Mouse (Mus musculus) embryonic fibroblast, embryonic 13.5 days (primary cell): ENCODE measurements around the gene Btn1a1. TPM values are rescaled to one million over a fixed set of nuclear protein-coding genes. Genes with fewer than 3 reads are reported as not detected.
A peak's percentile ranks its signal among the peaks of the same experiment; 100 is the strongest.

Experiments used
- H3K27ac ChIP-seq: 2 replicates; pipeline ENCODE4 v1.5.1; 2012; ENCODE audit warnings: low read length, control low read depth, inconsistent platforms; ENCODE audit not compliant: insufficient read depth
- H3K4me1 ChIP-seq: 2 replicates; pipeline ENCODE4 v1.6.1; 2011; ENCODE audit warnings: low read length; ENCODE audit not compliant: control insufficient read depth, insufficient read depth
- H3K4me3 ChIP-seq: 2 replicates; pipeline ENCODE4 v1.5.1; 2011; ENCODE audit warnings: mild to moderate bottlenecking, control low read depth, low read length; ENCODE audit not compliant: insufficient read depth
- CTCF ChIP-seq: IDR thresholded peaks from 2 replicates; pipeline ENCODE4 v1.5.1; 2011; ENCODE audit warnings: mild to moderate bottlenecking, control low read depth, low read length, moderate library complexity, borderline replicate concordance; ENCODE audit not compliant: insufficient read depth
- POLR2A ChIP-seq: IDR thresholded peaks from 2 replicates; pipeline ENCODE4 v1.6.1; 2011; ENCODE audit warnings: low read depth, mild to moderate bottlenecking, control low read depth, low read length, moderate library complexity
- polyA plus RNA-seq: library from polyadenylated mRNA; stranded (reverse); fragments of >200 nt; gene quantifications from 2 replicates; pipeline ENCODE4 v1.2.4, GENCODE M21; 2011; ENCODE audit warnings: low read depth; ENCODE audit not compliant: missing spikeins, insufficient read length

The Btn1a1 gene
- polyA plus RNA-seq, result not detected in 2 replicates

DNA sequence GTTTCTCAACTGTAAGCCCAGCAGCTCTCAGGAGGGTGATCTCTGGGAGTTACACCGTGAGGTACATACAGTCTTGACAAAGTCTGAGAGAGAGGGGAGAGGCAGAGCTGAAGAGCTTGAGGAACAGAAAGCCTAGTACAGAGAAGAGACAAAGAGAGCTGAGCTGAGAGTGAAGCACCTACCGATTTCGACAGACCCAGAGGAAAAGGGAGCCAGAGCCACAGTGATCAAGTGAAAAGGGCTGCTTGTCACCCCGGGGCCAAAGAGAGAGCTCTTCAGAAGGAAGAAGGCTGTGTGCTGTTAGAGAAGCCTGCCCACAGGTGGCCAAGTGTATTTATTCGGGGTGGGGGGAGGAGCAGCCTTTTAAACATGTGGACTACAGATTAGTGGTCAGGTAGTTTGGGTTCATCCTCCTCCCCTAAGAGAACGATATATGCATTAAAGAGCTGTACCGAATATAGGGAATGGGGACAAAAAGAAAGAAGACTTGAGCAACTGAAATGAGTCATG is at the start of gene Btn1a1:
TSS of gene Btn1a1 (minus strand) at position 302 of the 510 bp plus-strand sequence.
- TF ChIP-seq CTCF (no peak), POLR2A (no peak)
- H3K4me3 ChIP-seq, result peak within 1 kb of the TSS; percentile 74
- no peak within 1 kb of the TSS for H3K27ac ChIP-seq
- H3K4me1 ChIP-seq, result peaks cover 2% of the 10 kb centered on the region; the same call in 1 of the 2 replicates

DNA sequence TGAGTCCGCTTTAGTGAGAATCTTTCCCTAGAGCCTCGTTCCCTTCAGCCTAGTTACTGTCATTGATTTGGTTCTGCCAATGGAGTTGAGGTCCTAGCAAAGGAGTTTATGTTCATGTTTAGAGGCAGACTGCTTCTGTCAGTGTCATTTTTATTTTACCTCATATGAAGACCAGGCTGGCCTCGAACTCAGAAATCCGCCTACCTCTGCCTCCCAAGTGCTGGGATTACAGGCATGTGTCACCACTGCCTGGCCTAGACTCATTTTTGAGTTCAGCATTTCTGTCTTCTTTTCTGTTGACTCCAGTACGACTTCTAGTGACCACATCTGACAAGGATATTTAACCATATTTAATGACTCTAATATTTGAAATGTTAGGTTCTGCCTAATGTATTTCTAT is 49.6 kb upstream of the Btn1a1 start:
- no peaks in the 10 kb centered on the region for H3K4me1 ChIP-seq
- H3K27ac ChIP-seq, result no peak overlapping the region
- no peak overlapping the region for H3K4me3 ChIP-seq
- no peak for TF ChIP-seq POLR2A
- TF ChIP-seq CTCF, result no peak

DNA sequence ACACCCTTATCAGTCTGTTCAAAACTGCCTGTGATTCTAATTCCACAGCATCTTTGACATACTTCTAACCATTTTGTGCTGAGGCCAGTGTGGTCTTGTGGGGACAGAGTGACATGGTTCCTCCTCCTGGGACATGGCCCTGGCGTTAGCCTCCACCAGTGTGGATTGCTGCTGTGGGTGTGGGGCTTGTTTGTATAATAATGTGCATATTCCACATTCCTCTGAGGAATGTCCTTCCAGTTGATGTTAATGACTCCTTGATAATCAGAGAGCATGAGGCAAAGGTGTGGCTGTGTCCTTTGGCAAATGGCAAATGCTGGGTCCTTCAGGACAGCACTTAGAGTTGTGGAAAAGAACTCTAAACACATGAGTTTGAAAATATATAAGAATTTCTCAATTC is 47.8 kb upstream of the Btn1a1 start:
- Histone ChIP-seq H3K4me1 (no peaks in the 10 kb centered on the region), H3K27ac (no peak overlapping the region), H3K4me3 (no peak overlapping the region)
- TF ChIP-seq CTCF (no peak), POLR2A (no peak)

DNA sequence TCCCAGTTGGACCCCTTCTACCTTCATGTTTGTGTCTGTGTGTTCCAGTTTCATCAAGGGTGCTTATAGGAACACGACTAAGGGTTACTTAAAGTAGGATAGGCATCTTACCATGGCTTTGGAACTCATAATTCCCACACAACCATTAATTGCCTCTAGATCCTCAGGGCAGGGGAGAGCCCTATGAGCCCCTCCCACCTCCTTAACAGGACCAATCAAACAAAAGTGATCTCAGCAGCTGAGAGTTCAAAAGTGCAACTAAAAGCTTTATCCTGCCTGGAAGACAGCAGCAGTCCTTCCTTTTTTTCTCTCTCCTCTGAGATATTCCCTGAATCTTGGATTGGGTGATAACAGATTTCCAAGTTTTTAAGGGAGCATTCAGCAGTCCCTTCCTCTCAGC is 44.4 kb upstream of the Btn1a1 start:
- H3K4me1 ChIP-seq, result no peaks in the 10 kb centered on the region
- H3K27ac ChIP-seq, result no peak overlapping the region
- no peak overlapping the region for H3K4me3 ChIP-seq
- TF ChIP-seq POLR2A (no peak), CTCF (no peak)

DNA sequence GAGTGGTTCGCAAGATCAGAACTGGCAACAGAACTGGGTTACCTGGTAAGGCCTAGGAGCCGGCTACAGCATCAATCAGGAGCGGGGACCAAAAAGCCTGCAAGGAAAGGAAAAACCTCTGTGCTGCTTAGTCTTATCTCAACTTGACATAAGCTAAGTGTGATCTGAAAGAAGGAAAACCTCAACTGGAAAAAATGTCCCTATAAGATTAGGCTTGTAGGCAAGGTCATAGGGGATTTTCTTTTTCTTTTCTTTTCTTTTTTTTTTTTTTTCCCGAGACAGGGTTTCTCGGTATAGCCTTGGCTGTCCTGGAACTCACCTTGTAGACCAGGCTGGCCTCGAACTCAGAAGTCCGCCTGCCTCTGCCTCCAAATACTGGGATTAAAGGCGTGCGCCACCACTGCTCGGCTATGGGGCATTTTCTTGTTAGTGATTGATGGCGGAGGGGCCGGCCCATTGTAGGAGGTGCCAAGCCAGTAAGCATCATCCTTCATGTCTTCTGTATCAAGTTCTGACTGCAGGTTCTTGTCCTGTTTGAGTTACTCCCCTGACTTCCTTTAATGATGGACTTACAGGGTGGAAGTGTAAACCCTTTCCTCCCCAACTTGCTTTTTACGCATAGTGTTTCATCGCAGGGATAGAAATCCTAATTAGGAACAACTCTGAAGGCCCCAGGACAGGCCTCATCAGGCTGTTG is 41.3 kb upstream of the Btn1a1 start:
- no peak overlapping the region for H3K27ac ChIP-seq
- no peaks in the 10 kb centered on the region; the same call in 1 of the 2 replicates for H3K4me1 ChIP-seq
- no peak for TF ChIP-seq CTCF
- no peak for TF ChIP-seq POLR2A
- H3K4me3 ChIP-seq, result no peak overlapping the region; the same call in 1 of the 2 replicates

DNA sequence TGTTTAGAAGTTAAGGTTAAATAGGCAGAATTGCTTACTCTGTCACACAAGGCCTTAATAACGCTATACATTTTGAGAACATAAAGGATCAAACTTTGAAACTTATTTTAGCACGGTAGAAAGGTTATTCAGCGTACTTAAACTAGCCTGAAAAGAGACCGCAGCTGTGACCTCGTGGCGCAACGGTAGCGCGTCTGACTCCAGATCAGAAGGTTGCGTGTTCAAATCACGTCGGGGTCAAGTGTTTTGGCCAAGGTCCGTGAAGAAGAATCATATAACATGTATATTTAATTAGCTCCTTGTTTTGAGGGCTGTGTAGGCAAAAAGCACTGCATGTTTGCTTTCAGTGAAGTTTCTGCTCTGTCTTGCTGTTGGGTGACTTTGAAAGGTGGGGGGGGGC is 40.6 kb upstream of the Btn1a1 start:
- H3K4me3 ChIP-seq, result no peak overlapping the region; the same call in 1 of the 2 replicates
- no peak overlapping the region for H3K27ac ChIP-seq
- no peaks in the 10 kb centered on the region; the same call in 1 of the 2 replicates for H3K4me1 ChIP-seq
- TF ChIP-seq POLR2A (no peak), CTCF (no peak)

DNA sequence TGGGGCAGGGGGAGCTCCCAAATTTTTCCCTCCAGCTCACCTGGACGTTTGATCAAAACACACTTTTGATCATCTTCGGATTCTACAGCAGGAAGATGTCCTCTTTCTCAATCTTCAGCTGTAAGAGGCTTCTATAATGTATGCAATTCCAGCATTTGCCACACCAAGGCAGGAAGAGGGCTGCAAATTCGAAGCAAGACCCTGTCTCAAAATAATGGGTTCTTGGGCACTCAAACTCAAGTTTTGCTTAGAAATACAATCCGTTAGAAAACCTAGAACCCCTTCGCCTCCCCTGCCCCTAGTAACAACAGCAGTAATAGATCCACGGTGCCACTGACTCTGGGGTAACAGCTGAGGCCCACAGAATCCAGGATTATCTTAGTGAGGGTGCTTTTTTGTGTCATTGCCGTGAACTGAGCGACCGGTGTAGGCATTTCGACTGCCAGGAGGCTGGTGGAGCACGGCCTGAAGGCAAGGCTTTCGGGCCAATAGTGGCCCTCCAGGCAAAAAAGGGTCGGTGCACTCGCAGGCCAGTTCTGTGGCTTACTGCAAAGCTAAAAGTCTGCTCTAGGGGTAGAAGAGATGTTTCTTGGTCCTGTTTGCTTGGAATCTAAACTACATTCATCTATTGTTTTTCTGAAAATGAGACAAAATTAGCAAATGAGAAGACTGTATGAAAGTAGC is 40.1 kb upstream of the Btn1a1 start:
- H3K4me3 ChIP-seq, result peak overlapping the region; percentile 40
- no peaks in the 10 kb centered on the region; the same call in 1 of the 2 replicates for H3K4me1 ChIP-seq
- peak overlapping the region; percentile 55 for H3K27ac ChIP-seq
- TF ChIP-seq POLR2A (no peak), CTCF (no peak)

DNA sequence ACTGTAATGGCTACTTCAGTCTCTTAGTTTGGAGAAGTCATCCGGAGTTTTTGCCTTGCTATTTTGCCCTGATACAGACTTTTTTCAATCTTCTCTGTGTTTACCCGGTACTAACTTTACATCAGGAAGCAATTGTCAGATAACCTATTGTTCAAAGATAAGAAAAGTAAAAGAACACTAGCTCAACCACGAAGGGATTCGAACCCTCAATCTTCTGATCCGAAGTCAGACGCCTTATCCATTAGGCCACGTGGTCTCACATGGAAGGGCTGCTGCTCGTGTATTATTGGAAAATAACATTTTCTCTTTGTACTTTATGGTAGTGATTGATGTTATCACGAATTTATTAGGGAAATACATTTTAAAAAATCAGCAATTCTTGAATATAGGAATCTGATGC is 38.1 kb upstream of the Btn1a1 start:
- TF ChIP-seq POLR2A (no peak), CTCF (no peak)
- H3K4me1 ChIP-seq, result no peaks in the 10 kb centered on the region; the same call in 1 of the 2 replicates
- no peak overlapping the region for H3K27ac ChIP-seq
- no peak overlapping the region; the same call in 1 of the 2 replicates for H3K4me3 ChIP-seq

DNA sequence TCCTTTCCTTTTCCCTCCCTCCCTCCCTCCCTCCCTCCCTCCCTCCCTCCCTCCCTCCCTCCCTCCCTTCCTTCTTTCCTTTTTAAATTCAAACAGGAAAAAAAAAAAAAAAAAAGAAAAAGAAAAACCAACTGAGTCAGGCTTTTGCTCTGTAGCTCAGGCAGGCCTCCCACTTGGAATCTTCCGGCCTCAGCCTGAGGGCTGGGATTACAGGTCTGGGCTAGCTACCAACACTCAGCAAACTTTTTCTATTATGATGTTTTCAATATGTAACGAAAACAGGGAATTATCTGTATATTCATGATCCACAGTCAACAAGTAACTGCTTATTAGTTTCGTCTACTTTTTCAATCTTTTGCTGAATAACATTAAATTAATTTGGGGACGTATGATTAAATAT is 37.2 kb upstream of the Btn1a1 start:
- H3K4me3 ChIP-seq, result no peak overlapping the region
- H3K27ac ChIP-seq, result no peak overlapping the region
- no peak for TF ChIP-seq POLR2A
- no peak for TF ChIP-seq CTCF
- no peaks in the 10 kb centered on the region; the same call in 1 of the 2 replicates for H3K4me1 ChIP-seq
